Mouse (Mus musculus): ENCODE results near the gene St6galnac1. TPM values are rescaled to one million over a fixed set of nuclear protein-coding genes. Genes with fewer than 3 reads are reported as not detected.
"Not testable (repeated sequence)": the region's sequence is repeated elsewhere in the genome, so short reads cannot be mapped to it uniquely, and the experiment has no call there.

St6galnac1 gene
- polyA plus RNA-seq, 1 experiment from 2014 or later, result not detected

DNA sequence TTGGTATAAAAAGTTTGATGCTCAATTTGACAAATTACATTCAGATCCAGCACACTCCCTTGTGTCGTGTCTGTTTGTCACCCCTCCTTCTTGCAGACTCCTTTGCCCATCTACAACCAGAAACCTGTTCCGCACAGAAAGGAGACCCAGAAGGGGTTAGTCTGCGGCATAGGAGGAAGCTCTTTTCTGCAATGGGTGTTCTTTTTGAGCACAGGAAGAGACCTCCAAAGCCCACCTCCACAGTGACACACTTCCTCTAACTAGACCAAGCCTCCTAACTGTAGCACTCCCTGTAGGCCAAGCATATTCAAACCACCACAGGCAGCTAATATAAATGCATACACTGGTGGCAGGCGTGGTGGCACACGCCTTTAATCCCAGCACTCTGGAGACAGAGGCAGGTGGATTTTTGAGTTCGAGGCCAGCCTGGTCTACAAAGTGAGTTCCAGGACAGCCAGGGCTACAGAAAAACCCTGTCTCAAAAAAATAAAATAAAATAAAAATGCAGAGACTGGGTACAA is 44.2 kb downstream of the St6galnac1 start:
- not testable (repeated sequence) for DNase-seq (ENCODE audit: low spot score); H3K36me3 ChIP-seq (replicated peaks; ENCODE audit: control insufficient read depth, insufficient read depth, low read depth, low read length); H3K9ac ChIP-seq (replicated peaks; ENCODE audit: low read length); H3K4me2 ChIP-seq (ENCODE audit: low read depth, low read length); H3K27ac ChIP-seq (replicated peaks; ENCODE audit: low read depth, low read length); H3K4me1 ChIP-seq (ENCODE audit: control insufficient read depth, insufficient read depth, low read length); ATAC-seq (replicated peaks; ENCODE audit: insufficient number of reproducible peaks, low FRiP score, low TSS enrichment, low read depth); H3K4me3 ChIP-seq (ENCODE audit: low read depth, low read length); H3K27me3 ChIP-seq (ENCODE audit: control insufficient read depth, insufficient read depth, low read length); H3K9me3 ChIP-seq (replicated peaks; ENCODE audit: control insufficient read depth, low read length)
- 92% methylated on average over 6 of the region's 6 CpGs for WGBS

DNA sequence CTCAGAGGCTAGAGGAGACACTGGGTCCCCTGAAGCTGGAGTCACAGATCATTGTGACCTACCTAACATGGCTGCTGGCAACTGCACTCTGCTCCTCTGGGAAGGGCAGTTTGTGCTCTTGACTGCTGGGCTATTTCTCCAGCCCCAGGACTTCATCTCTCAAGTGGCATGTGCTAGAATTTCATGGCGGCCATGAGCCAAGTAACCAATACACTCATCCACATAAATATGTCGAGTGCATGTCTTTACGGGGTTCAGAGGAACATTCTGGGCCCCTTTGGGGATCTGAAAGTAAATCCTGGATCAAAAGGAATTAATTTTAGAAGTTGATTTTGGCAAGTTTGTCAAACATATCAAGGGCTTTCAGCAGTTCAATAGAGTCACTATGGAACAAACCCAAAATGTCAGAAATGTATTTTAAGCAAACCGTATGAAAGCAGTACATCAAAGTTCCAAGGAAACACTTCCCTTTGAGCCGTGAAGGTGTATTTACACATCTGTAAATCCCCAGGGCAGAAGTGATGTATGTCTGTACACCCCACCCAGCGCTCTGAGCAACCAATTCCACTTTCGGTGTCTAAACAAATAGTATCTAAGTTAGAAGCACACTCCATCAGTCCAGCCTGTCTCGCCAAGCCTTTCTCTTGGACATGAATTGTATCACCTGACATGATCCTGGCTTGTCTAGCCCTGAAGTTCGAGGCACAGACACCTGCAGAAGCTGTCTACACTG is 45.9 kb downstream of the St6galnac1 start:
- ATAC-seq (replicated peaks; ENCODE audit: insufficient number of reproducible peaks, low FRiP score, low TSS enrichment, low read depth), result no peak
- WGBS, result 87% methylated on average over 9 of the region's 9 CpGs
- DNase-seq (ENCODE audit: low spot score), result no peak
- no peaks in the 10 kb centered on the region; the same call in 1 of the 2 replicates for H3K27me3 ChIP-seq (ENCODE audit: control insufficient read depth, insufficient read depth, low read length)
- H3K9ac ChIP-seq (replicated peaks; ENCODE audit: low read length), result no peak overlapping the region
- H3K9me3 ChIP-seq (replicated peaks; ENCODE audit: control insufficient read depth, low read length), result no peaks in the 10 kb centered on the region
- H3K27ac ChIP-seq (replicated peaks; ENCODE audit: low read depth, low read length), result no peak overlapping the region
- H3K36me3 ChIP-seq (replicated peaks; ENCODE audit: control insufficient read depth, insufficient read depth, low read depth, low read length), result no peaks in the 10 kb centered on the region
- H3K4me1 ChIP-seq (ENCODE audit: control insufficient read depth, insufficient read depth, low read length), result no peaks in the 10 kb centered on the region
- H3K4me2 ChIP-seq (ENCODE audit: low read depth, low read length), result no peak overlapping the region
- no peak overlapping the region for H3K4me3 ChIP-seq (ENCODE audit: low read depth, low read length)

DNA sequence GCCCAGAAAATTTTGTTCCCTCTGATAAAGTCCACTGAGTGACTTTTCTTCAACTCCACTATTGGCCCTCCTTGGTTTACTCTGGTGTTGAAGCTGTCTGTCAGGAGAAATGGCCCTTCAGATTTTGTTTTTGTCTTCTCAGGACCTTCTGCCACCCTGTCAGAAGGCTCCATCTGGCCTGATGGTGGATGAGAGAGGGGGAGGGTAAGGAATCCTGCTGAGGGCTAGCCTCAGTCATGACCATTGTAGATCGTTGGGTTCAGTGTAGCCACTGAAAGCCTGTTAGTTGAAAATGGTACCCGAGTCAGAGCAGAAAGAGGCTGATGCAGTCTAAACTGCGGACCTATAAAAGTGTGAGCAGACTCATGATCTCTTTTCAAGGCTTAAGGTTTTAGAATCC is 49.2 kb downstream of the St6galnac1 start:
- H3K4me3 ChIP-seq (ENCODE audit: low read depth, low read length), result no peak overlapping the region
- no peaks in the 10 kb centered on the region for H3K36me3 ChIP-seq (replicated peaks; ENCODE audit: control insufficient read depth, insufficient read depth, low read depth, low read length)
- no peak overlapping the region for H3K9ac ChIP-seq (replicated peaks; ENCODE audit: low read length)
- no peaks in the 10 kb centered on the region; the same call in 1 of the 2 replicates for H3K27me3 ChIP-seq (ENCODE audit: control insufficient read depth, insufficient read depth, low read length)
- no peaks in the 10 kb centered on the region for H3K4me1 ChIP-seq (ENCODE audit: control insufficient read depth, insufficient read depth, low read length)
- no peak for DNase-seq (ENCODE audit: low spot score)
- no peak overlapping the region for H3K4me2 ChIP-seq (ENCODE audit: low read depth, low read length)
- WGBS, result 84% methylated on average over 3 of the region's 3 CpGs
- H3K27ac ChIP-seq (replicated peaks; ENCODE audit: low read depth, low read length), result no peak overlapping the region
- no peaks in the 10 kb centered on the region for H3K9me3 ChIP-seq (replicated peaks; ENCODE audit: control insufficient read depth, low read length)
- no peak for ATAC-seq (replicated peaks; ENCODE audit: insufficient number of reproducible peaks, low FRiP score, low TSS enrichment, low read depth)

DNA sequence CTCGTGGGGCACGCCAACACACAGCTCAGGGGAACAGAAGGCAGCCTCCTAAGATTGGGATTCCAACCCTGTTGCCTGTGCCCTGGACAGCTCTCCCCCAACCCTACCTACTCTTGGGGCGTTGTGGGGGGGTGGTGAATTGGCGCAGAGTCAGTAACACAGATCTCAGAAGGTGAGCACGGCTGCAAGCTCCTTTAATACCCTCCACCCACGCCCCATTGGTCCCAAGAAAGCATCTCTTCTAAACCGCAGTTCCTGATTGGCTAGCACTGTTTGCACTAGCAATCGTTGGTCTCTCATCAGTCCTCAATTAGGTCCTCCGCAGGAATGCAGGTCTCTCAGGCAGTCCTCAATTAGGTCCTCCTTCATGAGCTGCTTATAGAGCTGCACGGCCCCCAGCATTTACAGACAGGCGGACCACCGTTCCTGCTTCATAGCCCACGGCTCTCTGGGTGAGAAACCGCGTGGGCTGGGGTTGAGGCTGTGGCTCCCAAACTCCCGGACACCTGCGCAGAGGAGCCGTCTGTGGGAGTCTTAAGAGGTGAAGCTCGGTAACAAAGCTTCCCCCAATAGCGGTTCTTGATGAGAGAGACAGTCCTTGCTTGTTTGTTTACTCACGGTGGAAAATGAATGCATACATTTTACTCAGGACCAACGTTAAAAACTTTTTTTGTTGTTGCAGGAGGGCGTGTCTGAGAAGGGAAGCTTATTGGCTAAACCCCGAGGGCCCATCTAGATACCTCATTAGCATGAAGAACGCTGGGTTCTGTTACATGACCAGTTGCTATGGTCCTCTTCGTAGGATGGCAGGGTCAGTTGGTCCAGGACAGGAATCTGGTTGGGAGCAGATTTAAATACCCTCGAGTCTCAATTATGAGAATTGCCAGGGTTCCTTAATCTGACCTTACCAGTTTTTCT is 50.0 kb downstream of the St6galnac1 start:
- no peak overlapping the region for H3K27ac ChIP-seq (replicated peaks; ENCODE audit: low read depth, low read length)
- ATAC-seq (replicated peaks; ENCODE audit: insufficient number of reproducible peaks, low FRiP score, low TSS enrichment, low read depth), result no peak

DNA sequence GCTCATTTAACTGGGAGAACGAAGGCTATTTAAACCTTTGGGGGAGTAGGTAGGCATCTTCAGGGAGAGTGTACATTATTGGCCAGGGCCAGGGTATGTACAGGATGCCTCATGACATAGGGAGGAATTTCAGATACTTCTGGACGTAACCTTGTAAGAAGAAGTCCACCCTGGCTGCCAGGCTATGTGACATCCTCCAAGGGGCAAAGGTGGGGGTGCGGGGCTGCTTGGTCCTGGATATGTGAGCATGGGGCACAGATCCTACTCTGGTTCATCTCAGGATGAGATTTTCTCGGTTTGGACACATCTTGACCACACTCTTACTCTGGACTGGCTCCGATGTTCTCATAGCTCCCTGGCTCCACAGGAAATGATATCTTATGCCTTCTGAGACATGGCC is 52.2 kb downstream of the St6galnac1 start:
- WGBS, result 87% methylated on average over 5 of the region's 5 CpGs

More for the DNA sequence above, 50.0 kb downstream of the St6galnac1 start:
- Histone ChIP-seq H3K9me3 (replicated peaks; ENCODE audit: control insufficient read depth, low read length) (no peaks in the 10 kb centered on the region), H3K4me3 (ENCODE audit: low read depth, low read length) (no peak overlapping the region), H3K27me3 (ENCODE audit: control insufficient read depth, insufficient read depth, low read length) (no peaks in the 10 kb centered on the region; the same call in 1 of the 2 replicates), H3K4me1 (ENCODE audit: control insufficient read depth, insufficient read depth, low read length) (no peaks in the 10 kb centered on the region), H3K4me2 (ENCODE audit: low read depth, low read length) (no peak overlapping the region), H3K9ac (replicated peaks; ENCODE audit: low read length) (no peak overlapping the region), H3K36me3 (replicated peaks; ENCODE audit: control insufficient read depth, insufficient read depth, low read depth, low read length) (no peaks in the 10 kb centered on the region)
- WGBS, result 42% methylated on average over 27 of the region's 27 CpGs
- DNase-seq (ENCODE audit: low spot score), result peak; percentile 47

DNA sequence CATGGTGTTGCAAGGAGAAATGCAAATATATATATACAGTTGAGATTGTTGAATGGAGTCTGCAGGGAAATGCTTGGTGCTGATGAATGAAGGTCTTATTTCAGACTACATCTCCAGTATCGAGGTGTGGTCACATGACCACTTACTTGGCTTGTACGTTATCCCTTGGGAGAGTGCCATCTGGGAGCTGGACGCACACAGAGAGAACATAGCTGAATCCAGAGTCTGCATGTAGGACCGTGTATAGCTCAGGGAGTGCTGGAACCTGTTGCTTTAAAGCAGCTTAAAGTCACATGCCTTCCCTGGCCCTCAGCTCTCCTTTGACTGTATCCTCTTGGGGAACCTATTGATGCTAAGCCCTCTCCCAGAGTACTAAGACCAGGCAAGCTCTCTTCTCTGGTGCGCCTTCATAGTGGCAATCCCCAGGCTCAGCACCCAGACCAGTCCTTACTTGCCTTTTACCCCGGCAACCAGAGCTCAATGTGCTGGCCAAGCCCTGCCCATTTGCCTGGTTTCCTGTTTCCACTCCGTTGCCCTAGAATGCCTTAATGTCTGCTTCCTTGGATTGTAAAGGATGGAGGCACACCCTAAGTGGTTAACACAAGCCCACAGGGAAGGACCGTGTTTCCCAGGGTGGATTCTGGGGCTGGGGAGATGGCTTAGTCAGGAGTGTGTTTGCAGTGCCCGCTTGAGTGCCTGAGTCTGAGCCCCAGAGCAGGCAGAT is 53.6 kb downstream of the St6galnac1 start:
- no peaks in the 10 kb centered on the region for H3K27me3 ChIP-seq (ENCODE audit: control insufficient read depth, insufficient read depth, low read length)
- ATAC-seq (replicated peaks; ENCODE audit: insufficient number of reproducible peaks, low FRiP score, low TSS enrichment, low read depth), result no peak
- H3K9me3 ChIP-seq (replicated peaks; ENCODE audit: control insufficient read depth, low read length), result no peaks in the 10 kb centered on the region; the same call in 1 of the 2 replicates
- H3K9ac ChIP-seq (replicated peaks; ENCODE audit: low read length), result no peak overlapping the region
- no peaks in the 10 kb centered on the region for H3K4me1 ChIP-seq (ENCODE audit: control insufficient read depth, insufficient read depth, low read length)
- H3K4me2 ChIP-seq (ENCODE audit: low read depth, low read length), result no peak overlapping the region
- no peak overlapping the region for H3K4me3 ChIP-seq (ENCODE audit: low read depth, low read length)
- no peak overlapping the region for H3K27ac ChIP-seq (replicated peaks; ENCODE audit: low read depth, low read length)
- H3K36me3 ChIP-seq (replicated peaks; ENCODE audit: control insufficient read depth, insufficient read depth, low read depth, low read length), result no peaks in the 10 kb centered on the region
- DNase-seq (ENCODE audit: low spot score), result no peak
- WGBS, result 80% methylated on average over 9 of the region's 9 CpGs

More for the DNA sequence above, 52.2 kb downstream of the St6galnac1 start:
- no peaks in the 10 kb centered on the region; the same call in 1 of the 2 replicates for H3K27me3 ChIP-seq (ENCODE audit: control insufficient read depth, insufficient read depth, low read length)
- ATAC-seq (replicated peaks; ENCODE audit: insufficient number of reproducible peaks, low FRiP score, low TSS enrichment, low read depth), result no peak
- no peak overlapping the region for H3K27ac ChIP-seq (replicated peaks; ENCODE audit: low read depth, low read length)
- no peaks in the 10 kb centered on the region for H3K36me3 ChIP-seq (replicated peaks; ENCODE audit: control insufficient read depth, insufficient read depth, low read depth, low read length)
- H3K9me3 ChIP-seq (replicated peaks; ENCODE audit: control insufficient read depth, low read length), result no peaks in the 10 kb centered on the region; the same call in 1 of the 2 replicates
- H3K4me2 ChIP-seq (ENCODE audit: low read depth, low read length), result no peak overlapping the region
- DNase-seq (ENCODE audit: low spot score), result no peak
- no peak overlapping the region for H3K9ac ChIP-seq (replicated peaks; ENCODE audit: low read length)
- H3K4me3 ChIP-seq (ENCODE audit: low read depth, low read length), result no peak overlapping the region
- no peaks in the 10 kb centered on the region for H3K4me1 ChIP-seq (ENCODE audit: control insufficient read depth, insufficient read depth, low read length)

DNA sequence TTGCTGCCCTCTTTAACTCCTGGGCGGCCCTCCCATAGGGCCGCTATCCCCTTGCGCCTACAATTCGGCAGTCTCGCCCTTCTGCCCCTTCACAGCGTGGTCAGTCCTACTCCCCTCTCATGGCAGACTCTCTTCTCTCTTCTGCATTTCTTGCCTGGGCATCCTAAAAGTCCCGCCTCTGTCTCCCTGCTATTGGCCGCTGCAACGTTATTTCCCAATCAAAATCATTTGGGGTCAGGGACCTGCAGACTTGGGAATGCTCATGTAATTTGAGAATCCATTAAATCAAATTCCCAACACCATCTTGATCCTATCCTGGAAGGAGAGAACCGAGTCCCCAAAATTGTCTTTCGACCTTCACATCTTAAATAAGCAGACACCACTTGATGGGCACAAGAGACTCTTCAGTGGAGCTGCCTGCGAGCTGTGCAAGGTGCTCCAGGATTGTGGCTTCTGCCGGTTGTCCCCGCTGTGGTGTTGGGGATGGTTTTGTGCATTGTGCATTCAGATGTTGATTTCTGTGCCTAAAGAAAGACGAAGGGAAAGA is 54.9 kb downstream of the St6galnac1 start:
- Histone ChIP-seq H3K4me3 (ENCODE audit: low read depth, low read length) (no peak overlapping the region), H3K36me3 (replicated peaks; ENCODE audit: control insufficient read depth, insufficient read depth, low read depth, low read length) (no peaks in the 10 kb centered on the region), H3K27me3 (ENCODE audit: control insufficient read depth, insufficient read depth, low read length) (no peaks in the 10 kb centered on the region), H3K9me3 (replicated peaks; ENCODE audit: control insufficient read depth, low read length) (no peaks in the 10 kb centered on the region; the same call in 1 of the 2 replicates), H3K9ac (replicated peaks; ENCODE audit: low read length) (no peak overlapping the region), H3K27ac (replicated peaks; ENCODE audit: low read depth, low read length) (no peak overlapping the region), H3K4me2 (ENCODE audit: low read depth, low read length) (no peak overlapping the region), H3K4me1 (ENCODE audit: control insufficient read depth, insufficient read depth, low read length) (no peaks in the 10 kb centered on the region)
- no peak for ATAC-seq (replicated peaks; ENCODE audit: insufficient number of reproducible peaks, low FRiP score, low TSS enrichment, low read depth)
- 88% methylated on average over 15 of the region's 15 CpGs for WGBS
- DNase-seq (ENCODE audit: low spot score), result no peak
